Mouse (Mus musculus) left cerebral cortex, adult 9 months (tissue): ENCODE results near the gene Ube2n.
A peak's percentile ranks its signal among the peaks of the same experiment; 100 is the strongest.
"Not testable (repeated sequence)": the region's sequence is repeated elsewhere in the genome, so short reads cannot be mapped to it uniquely, and the experiment has no call there.

Source experiments
- DNase-seq, 2 experiments: peaks; one replicate each; pipeline ENCODE4 v3.0.0; 2022; ENCODE audit warnings: low spot score in 2 of 2

Gene Ube2n

GRCm38 (mm10) chr10:95525037-95525675 lies 10.2 kb downstream of the Ube2n start:
- DNase-seq = no peak

DNA sequence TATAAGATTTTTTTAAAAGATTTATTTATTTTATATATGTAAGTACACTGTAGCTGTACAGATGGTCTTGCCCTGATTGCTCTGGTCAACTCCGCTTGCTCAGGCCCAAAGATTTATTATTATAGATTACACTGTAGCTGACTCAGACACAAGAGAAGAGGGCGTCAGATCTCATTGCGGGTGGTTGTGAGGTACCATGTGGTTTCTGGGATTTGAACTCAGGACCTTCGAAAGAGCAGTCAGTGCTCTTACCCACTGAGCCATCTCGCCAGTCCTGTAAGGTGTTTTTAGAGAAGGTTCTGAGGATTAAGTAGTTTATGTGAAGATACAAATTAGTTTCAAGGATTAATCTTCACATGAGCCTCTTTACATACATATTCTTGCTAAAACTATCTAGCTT lies 10.9 kb downstream of the Ube2n start:
- no peak for DNase-seq

GRCm38 (mm10) chr10:95526495-95527122 lies 11.7 kb downstream of the Ube2n start:
- no peak for DNase-seq

GRCm38 (mm10) chr10:95530551-95531121 lies 15.7 kb downstream of the Ube2n start:
- DNase-seq = no peak

DNA sequence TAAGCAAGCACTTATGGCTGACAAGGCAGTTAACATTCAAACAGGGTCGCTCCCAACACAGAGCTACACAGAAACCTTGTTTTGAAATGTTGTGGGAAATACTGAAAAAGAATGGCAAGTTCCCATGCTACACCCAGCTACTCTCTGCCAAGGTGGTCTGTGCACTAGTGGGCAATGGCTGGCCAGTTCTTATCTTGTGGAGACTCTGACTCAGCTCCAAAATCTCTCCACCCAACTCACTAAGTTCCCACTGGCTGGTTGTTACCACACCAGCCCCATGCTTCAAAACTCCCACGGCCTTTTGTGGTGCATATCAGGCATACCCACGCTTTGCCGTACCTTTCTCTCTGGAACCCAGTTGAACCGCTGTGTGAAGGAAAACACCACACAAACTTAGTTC lies 18.0 kb downstream of the Ube2n start:
- DNase-seq = no peak

- no peak for DNase-seq
Measured at GRCm38 (mm10) chr10:95533382-95533781, 18.4 kb downstream of the Ube2n start.

- DNase-seq = no peak
Measured at GRCm38 (mm10) chr10:95535399-95536221, 20.7 kb downstream of the Ube2n start.

DNA sequence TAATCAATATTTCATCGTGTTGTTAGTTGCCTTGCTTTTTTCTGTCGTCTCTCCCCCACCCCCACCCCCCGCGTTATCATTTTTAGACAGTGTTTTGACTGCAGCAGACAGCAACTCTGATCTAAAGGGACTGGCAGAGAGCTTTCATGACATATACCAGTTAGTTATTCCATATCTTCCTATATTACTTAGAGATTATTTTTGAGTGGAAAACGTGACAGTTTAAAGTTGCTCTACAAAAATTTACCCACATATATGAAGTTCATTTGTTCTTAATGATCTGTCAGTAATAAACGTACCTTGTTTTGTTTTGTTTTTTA lies 21.2 kb downstream of the Ube2n start:
- no peak for DNase-seq

GRCm38 (mm10) chr10:95539260-95539659 lies 24.3 kb downstream of the Ube2n start:
- no peak for DNase-seq

DNA sequence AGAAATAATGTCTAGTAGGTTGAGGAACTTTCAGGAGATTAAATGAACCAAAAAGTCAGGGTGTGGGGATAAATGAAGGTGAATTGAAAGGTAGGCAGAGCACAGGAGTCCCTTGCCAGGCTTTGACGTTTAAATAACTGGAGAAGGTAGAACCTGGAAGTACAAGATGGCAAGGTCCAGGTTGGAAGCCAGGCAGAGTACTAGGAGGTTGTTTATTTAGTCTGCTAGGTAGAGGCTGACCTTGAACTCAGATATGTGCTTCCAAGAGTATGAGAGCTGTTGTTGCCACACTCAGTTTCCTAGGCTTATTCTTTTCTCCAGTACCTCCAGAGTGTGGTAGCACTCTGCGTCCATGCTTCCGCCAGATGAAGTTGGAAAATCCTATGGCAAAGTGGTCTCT lies 24.9 kb downstream of the Ube2n start:
- no peak for DNase-seq

- DNase-seq = no peak
Measured at GRCm38 (mm10) chr10:95542916-95543315, 28.0 kb downstream of the Ube2n start.

- DNase-seq = no peak
Measured at GRCm38 (mm10) chr10:95543377-95543776, 28.4 kb downstream of the Ube2n start.

- DNase-seq = no peak
Measured at GRCm38 (mm10) chr10:95544004-95544403, 29.1 kb downstream of the Ube2n start.

DNA sequence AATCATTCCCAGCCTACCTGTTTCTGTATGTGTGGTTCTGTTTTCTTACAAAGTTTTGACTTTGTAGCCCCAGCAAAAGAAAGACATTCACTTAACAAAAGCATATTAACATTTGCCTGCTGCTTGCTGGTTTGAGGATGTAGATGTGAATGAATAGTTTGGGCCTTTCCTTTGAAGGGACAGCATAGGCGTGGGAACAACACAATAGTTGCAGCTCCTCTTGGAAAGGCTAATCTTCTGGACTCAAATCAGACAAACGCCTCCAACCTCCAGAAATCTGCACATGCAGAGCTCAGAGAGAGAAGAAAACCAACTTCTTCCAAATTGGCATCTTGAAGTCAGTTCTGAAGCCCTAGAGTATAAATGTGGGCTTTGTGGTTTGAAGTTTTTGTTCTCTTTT lies 29.7 kb downstream of the Ube2n start:
- DNase-seq = peak in 1 of 2 experiments; percentile 45

DNA sequence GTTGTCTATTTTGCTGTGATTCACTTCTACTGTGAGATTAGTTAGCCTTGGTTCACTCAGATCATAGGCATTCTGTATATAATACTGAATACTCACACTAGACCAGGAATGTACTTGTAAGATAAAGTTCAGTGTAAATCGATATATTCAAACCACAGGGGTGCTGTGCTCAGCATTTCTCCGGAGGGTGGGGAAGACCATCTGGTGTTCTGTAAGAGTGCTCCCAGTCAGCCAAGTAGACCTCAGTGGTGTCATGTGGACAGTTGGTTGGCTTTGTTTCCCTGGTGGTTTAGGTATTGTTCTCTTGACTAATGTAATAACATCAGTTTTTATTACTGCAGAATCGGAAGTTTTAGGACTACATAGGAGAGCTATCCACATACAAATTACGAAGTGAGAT lies 30.1 kb downstream of the Ube2n start:
- no peak for DNase-seq

GRCm38 (mm10) chr10:95546178-95546577 lies 31.2 kb downstream of the Ube2n start:
- DNase-seq = no peak

DNA sequence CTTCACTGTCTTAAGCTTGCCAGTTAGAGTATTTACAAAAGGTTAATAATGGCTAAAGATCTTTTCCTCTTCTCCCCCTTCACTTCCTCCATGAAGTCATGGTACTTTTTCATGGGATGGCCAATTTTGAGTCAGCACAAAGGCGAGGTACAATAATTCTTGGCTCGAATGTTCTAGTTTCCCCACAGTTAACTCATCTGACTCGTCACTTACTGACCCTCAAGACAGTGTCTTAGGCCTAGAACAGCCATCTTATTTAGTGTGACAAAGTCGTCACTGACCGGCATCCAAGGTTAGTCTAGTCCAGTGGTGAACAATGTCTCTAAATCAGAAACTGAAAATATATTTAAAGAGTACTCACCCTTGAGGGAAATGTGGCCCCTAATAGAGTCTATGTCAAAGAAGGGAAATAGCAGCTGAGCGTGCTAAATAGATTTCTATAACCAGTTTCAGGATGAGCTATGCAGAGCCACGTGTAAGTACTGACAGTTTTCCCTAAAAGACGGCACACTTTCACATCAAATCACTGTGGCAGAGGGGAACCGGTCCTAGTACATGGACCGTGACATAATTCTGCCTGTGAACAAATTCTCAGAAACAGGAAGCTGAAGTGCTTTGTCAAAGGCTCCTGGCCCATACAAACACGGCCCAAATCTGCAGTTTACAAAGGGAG lies 33.3 kb downstream of the Ube2n start:
- DNase-seq = no peak

DNA sequence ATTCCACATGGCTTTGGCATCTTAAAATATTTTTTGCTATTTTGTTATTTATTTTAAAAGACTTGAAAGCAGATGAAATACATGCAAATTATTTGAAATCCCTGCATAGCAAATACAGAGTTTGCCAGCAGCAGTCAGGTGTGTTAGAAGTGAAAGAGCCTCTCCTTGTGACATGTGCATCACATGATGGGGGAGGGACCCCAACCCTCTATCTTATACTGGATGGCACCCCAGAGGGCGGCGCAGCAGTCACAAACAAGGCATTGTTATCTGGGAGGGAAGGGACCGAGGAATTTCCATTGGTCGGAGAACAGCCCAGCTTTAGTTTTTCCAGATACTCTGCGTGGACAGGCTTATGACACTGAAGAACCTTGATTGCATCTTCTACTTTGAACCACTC lies 34.1 kb downstream of the Ube2n start:
- not testable (repeated sequence) for DNase-seq

- no peak for DNase-seq
Measured at GRCm38 (mm10) chr10:95550506-95550905, 35.6 kb downstream of the Ube2n start.

DNA sequence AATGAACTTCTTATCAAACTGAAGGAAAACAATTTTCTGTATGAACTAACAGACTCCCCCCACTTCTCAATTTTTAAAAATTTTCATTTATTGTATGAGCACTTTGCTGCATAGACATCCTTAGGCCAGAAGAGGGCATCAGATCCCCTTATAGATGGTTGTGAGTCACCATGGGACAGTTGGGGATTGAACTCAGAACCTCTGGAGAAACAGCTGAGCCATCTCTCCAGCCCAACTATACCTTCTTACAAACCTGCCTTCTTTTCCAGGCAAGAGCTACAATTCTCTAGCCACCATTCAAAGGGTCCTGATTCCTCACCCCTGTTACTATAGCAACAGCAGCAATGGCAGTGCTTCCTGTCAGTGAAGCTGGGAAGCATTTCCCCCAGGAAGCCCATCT lies 36.8 kb downstream of the Ube2n start:
- DNase-seq = no peak

DNA sequence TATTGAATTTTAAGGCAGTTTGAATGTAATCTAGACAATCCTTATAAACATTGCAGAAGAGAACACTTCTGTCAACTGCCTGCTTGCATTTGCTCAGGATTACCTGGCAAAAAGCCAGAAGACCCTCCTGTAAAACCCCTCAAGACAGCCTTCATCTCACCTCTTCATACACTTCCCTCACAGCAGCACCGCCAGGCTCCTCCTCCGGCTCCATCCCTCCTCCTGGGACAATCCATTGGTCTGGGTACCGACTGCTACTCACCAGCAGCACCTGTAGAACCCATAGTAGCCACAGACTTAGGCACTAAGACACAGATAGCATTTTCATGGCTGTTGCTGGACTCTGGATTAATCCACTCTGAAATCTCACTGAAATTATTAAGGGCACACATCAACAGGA lies 37.4 kb downstream of the Ube2n start:
- DNase-seq = no peak

- no peak for DNase-seq
Measured at GRCm38 (mm10) chr10:95555866-95556265, 40.9 kb downstream of the Ube2n start.
